ENCODE assay signal across 15 mouse cellular contexts in genomic region chr6:149439140-149439539, GRCm38 (mm10). TPM values are rescaled to one million over a fixed set of nuclear protein-coding genes. Genes with fewer than 3 reads are reported as not detected.
DNase-seq lines count a peak whose midpoint lies in the region; ATAC-seq and TF ChIP-seq lines count a peak whose summit lies in the region.
"Had no signal": no experiment of that assay in that cellular context is flagged by ENCODE, and none has a peak within 500 bp of the region (broad histone marks: within the 10 kb centered on the region; RNA-seq: fewer than 3 reads in every experiment).

No protein-coding gene starts in this region.

- no peak overlapping the region for H3K4me2 ChIP-seq in hindbrain, postnatal 0 days (ENCODE audit: low read depth, low read length)
- no peak overlapping the region for H3K4me2 ChIP-seq in hindbrain, embryonic 13.5 days
- no peak overlapping the region for H3K4me2 ChIP-seq in midbrain, postnatal 0 days (ENCODE audit: low read depth, low read length, poor library complexity, severe bottlenecking)
- H3K4me2 ChIP-seq: midbrain, embryonic 15.5 days had no signal

- no peaks in the 10 kb centered on the region for H3K27me3 ChIP-seq in hindbrain, postnatal 0 days (ENCODE audit: insufficient read depth, low read length)
- no peaks in the 10 kb centered on the region for H3K27me3 ChIP-seq in hindbrain, embryonic 13.5 days
- no peaks in the 10 kb centered on the region for H3K27me3 ChIP-seq in midbrain, postnatal 0 days (ENCODE audit: insufficient read depth, low read length)
- H3K27me3 ChIP-seq in midbrain, embryonic 10.5 days (ENCODE audit: low read depth, poor library complexity, severe bottlenecking): no peaks in the 10 kb centered on the region
- H3K27me3 ChIP-seq: midbrain, embryonic 15.5 days had no signal

- H3K9ac ChIP-seq in hindbrain, postnatal 0 days (replicated peaks; ENCODE audit: low read length): no peak overlapping the region
- H3K9ac ChIP-seq in hindbrain, embryonic 13.5 days: no peak overlapping the region
- no peak overlapping the region for H3K9ac ChIP-seq in midbrain, postnatal 0 days (replicated peaks; ENCODE audit: low read length, poor library complexity, severe bottlenecking)
- H3K9ac ChIP-seq: midbrain, embryonic 15.5 days had no signal

- no peak for ATAC-seq in hindbrain, postnatal 0 days
- no peak for ATAC-seq in hindbrain, embryonic 13.5 days (ENCODE audit: low FRiP score)
- ATAC-seq in midbrain, postnatal 0 days (ENCODE audit: low FRiP score): no peak
- ATAC-seq: midbrain, embryonic 15.5 days had no signal

- peaks cover 4% of the 10 kb centered on the region; the same call in 1 of the 2 replicates for H3K9me3 ChIP-seq in hindbrain, postnatal 0 days (ENCODE audit: low read length)
- H3K9me3 ChIP-seq in hindbrain, embryonic 13.5 days: peaks cover 17% of the 10 kb centered on the region
- H3K9me3 ChIP-seq in midbrain, postnatal 0 days (ENCODE audit: low read length): no peaks in the 10 kb centered on the region
- peaks cover 12% of the 10 kb centered on the region; the same call in 1 of the 2 replicates for H3K9me3 ChIP-seq in midbrain, embryonic 10.5 days (replicated peaks)

- H3K36me3 ChIP-seq in hindbrain, postnatal 0 days (ENCODE audit: insufficient read depth, low read length): no peaks in the 10 kb centered on the region
- H3K36me3 ChIP-seq in hindbrain, embryonic 13.5 days: peaks cover 19% of the 10 kb centered on the region
- H3K36me3 ChIP-seq in midbrain, postnatal 0 days (ENCODE audit: insufficient read depth, low read length): no peaks in the 10 kb centered on the region
- H3K36me3 ChIP-seq in midbrain, embryonic 10.5 days: peaks cover 12% of the 10 kb centered on the region

- TF ChIP-seq CTCF in hindbrain, postnatal 0 days (IDR thresholded peaks at IDR 0.05; ENCODE audit: low read depth): peak; percentile 22; the same call in 1 of the 2 replicates
- peak; percentile 26 for TF ChIP-seq CTCF in midbrain, postnatal 0 days (IDR thresholded peaks at IDR 0.05)

- no peak for DNase-seq in hindbrain, postnatal 0 days (ENCODE audit: low spot score)
- DNase-seq in midbrain, postnatal 0 days (ENCODE audit: low spot score): no peak
- no peak for DNase-seq in midbrain, embryonic 10.5 days (ENCODE audit: low spot score)
- peak; percentile 2 for DNase-seq in c-Kit-negative CD71-positive TER-119-positive erythroid progenitor cells, embryonic 14.5 days (ENCODE audit: low read depth, low spot score)
- DNase-seq in ovary, postnatal 36 days (ENCODE audit: low spot score): no peak
- no peak for DNase-seq in frontal cortex, postnatal 25 days (ENCODE audit: low spot score in 2 of 2)
- DNase-seq in left cerebral cortex, adult 8-10 months (ENCODE audit: low spot score in 2 of 2): no peak
- DNase-seq: adrenal gland, postnatal 10 days; cerebellum, adult 8-10 months; kidney, postnatal 25 days; lung, adult 18-20 months; thymus, adult 18-20 months had no signal

- no peaks in the 10 kb centered on the region for H3K4me1 ChIP-seq in hindbrain, postnatal 0 days (ENCODE audit: insufficient read depth, low read length)
- peaks cover 3% of the 10 kb centered on the region for H3K4me1 ChIP-seq in hindbrain, embryonic 13.5 days (replicated peaks)
- no peaks in the 10 kb centered on the region for H3K4me1 ChIP-seq in midbrain, postnatal 0 days (ENCODE audit: insufficient read depth, low read length)
- H3K4me1 ChIP-seq in midbrain, embryonic 10.5 days: no peaks in the 10 kb centered on the region

- H3K4me3 ChIP-seq in hindbrain, postnatal 0 days (ENCODE audit: low read length): no peak overlapping the region
- no peak overlapping the region for H3K4me3 ChIP-seq in hindbrain, embryonic 13.5 days
- H3K4me3 ChIP-seq in midbrain, postnatal 0 days (ENCODE audit: low read depth, low read length): no peak overlapping the region
- H3K4me3 ChIP-seq in midbrain, embryonic 10.5 days: no peak overlapping the region
- H3K4me3 ChIP-seq: hindbrain, embryonic 10.5 days; midbrain, embryonic 15.5 days had no signal

- no peak overlapping the region for H3K27ac ChIP-seq in hindbrain, postnatal 0 days
- no peak overlapping the region for H3K27ac ChIP-seq in hindbrain, embryonic 13.5 days
- no peak overlapping the region for H3K27ac ChIP-seq in midbrain, postnatal 0 days (ENCODE audit: low read depth, low read length)
- no peak overlapping the region for H3K27ac ChIP-seq in midbrain, embryonic 10.5 days (replicated peaks)
- H3K27ac ChIP-seq: hindbrain, embryonic 10.5 days; midbrain, embryonic 15.5 days had no signal

- WGBS in hindbrain, postnatal 0 days: 87% methylated on average over 1 of the region's 1 CpGs
- 88% methylated on average over 1 of the region's 1 CpGs for WGBS in hindbrain, embryonic 13.5 days
- 89% methylated on average over 1 of the region's 1 CpGs for WGBS in midbrain, postnatal 0 days
- WGBS in midbrain, embryonic 10.5 days: 95% methylated on average over 1 of the region's 1 CpGs

RNA-seq across cellular contexts. Expression of gene Bicd1, which starts 30.5 kb away (rescaled TPM):
- total RNA-seq in hindbrain, postnatal 0 days (2014; rRNA removed): 33.0 and 38.3 TPM in 2 replicates
- polyA plus RNA-seq in hindbrain, postnatal 0 days (2015; fragmentation: Nextera tagmentation; extraction: Ambion mirVana): 37.1 and 39.2 TPM in 2 replicates
- 41.0 and 44.5 TPM in 2 replicates for polyA plus RNA-seq in hindbrain, embryonic 13.5 days (2015; fragmentation: Nextera tagmentation; extraction: Ambion mirVana)
- 41.5 and 64.0 TPM in 2 replicates for total RNA-seq in midbrain, postnatal 0 days (2014; rRNA removed)
- polyA plus RNA-seq in midbrain, postnatal 0 days (2015; fragmentation: Nextera tagmentation; extraction: Ambion mirVana): 35.4 and 40.4 TPM in 2 replicates
- polyA plus RNA-seq in midbrain, embryonic 10.5 days (2016; fragmentation: Nextera tagmentation; extraction: Ambion mirVana): 13.5 and 18.1 TPM in 2 replicates
- 10 to 100 TPM; 42.4 to 47.5 (median 46.6) TPM for total RNA-seq in left cerebral cortex, adult 8-10 months (2022)
